Mouse (Mus musculus) cerebellum, adult 18-20 months (tissue): ENCODE results near the gene Synrg.

ENCODE experiments used
- DNase-seq, 2 experiments: peaks; one replicate each; pipeline ENCODE4 v3.0.0; 2021

Synrg gene

GRCm38 (mm10) chr11:83963991-83964921, at the start of gene Synrg:
TSS of gene Synrg (plus strand) at chr11:83964428.
- peak; percentile 91 to 96 for DNase-seq

GRCm38 (mm10) chr11:83914501-83914900, 49.7 kb upstream of the Synrg start:
- DNase-seq, result no peak

- no peak for DNase-seq
These were observed 41.6 kb upstream of the Synrg start for GRCm38 (mm10) chr11:83922600-83922999.

GRCm38 (mm10) chr11:83927097-83927496, 37.1 kb upstream of the Synrg start:
- no peak for DNase-seq

GRCm38 (mm10) chr11:83932506-83933106, 31.6 kb upstream of the Synrg start:
- DNase-seq, result no peak

GRCm38 (mm10) chr11:83933376-83933775, 30.9 kb upstream of the Synrg start:
- no peak for DNase-seq

- DNase-seq, result peak; percentile 66 to 73
These were observed 28.1 kb upstream of the Synrg start for GRCm38 (mm10) chr11:83935986-83936665.

GRCm38 (mm10) chr11:83938556-83938955, 25.7 kb upstream of the Synrg start:
- no peak for DNase-seq

GRCm38 (mm10) chr11:83941950-83942840, 22.0 kb upstream of the Synrg start, which contains the start of gene Ddx52:
TSS of gene Ddx52 (plus strand) at chr11:83942062.
- DNase-seq, result peak; percentile 89

GRCm38 (mm10) chr11:83956822-83957221, 7.4 kb upstream of the Synrg start:
- DNase-seq, result no peak

GRCm38 (mm10) chr11:83961983-83962382, 2.2 kb upstream of the Synrg start:
- DNase-seq, result no peak

GRCm38 (mm10) chr11:83967436-83968204, 3.4 kb downstream of the Synrg start:
- DNase-seq, result no peak

GRCm38 (mm10) chr11:83968205-83968575, 4.0 kb downstream of the Synrg start:
- DNase-seq, result no peak

- DNase-seq, result no peak
These were observed 4.8 kb downstream of the Synrg start for GRCm38 (mm10) chr11:83969040-83969439.

GRCm38 (mm10) chr11:83974561-83975346, 10.5 kb downstream of the Synrg start:
- DNase-seq, result no peak

GRCm38 (mm10) chr11:83975488-83975887, 11.3 kb downstream of the Synrg start:
- DNase-seq, result no peak

GRCm38 (mm10) chr11:83976236-83976977, 12.2 kb downstream of the Synrg start:
- no peak for DNase-seq

- no peak for DNase-seq
These were observed 13.6 kb downstream of the Synrg start for GRCm38 (mm10) chr11:83977810-83978209.

GRCm38 (mm10) chr11:83979992-83980391, 15.8 kb downstream of the Synrg start:
- no peak for DNase-seq

- DNase-seq, result no peak
These were observed 17.1 kb downstream of the Synrg start for GRCm38 (mm10) chr11:83981338-83981737.
